Comparison of ENCODE assay signal across 27 mouse cellular contexts in genomic region chr6:125433257-125433656, GRCm38 (mm10). TPM values are rescaled to one million over a fixed set of nuclear protein-coding genes. Genes with fewer than 3 reads are reported as not detected.
DNase-seq lines count a peak whose midpoint lies in the region; ATAC-seq and TF ChIP-seq lines count a peak whose summit lies in the region.
"Had no signal": no experiment of that assay in that cellular context is flagged by ENCODE, and none has a peak within 500 bp of the region (broad histone marks: within the 10 kb centered on the region; RNA-seq: fewer than 3 reads in every experiment).

No protein-coding gene starts in this region.

- H3K36me3 ChIP-seq in CH12.LX (replicated peaks in 1 of 2; ENCODE audit: control insufficient read depth in 1 of 2, insufficient read depth in 1 of 2, low read length in 1 of 2): no peaks in the 10 kb centered on the region
- H3K36me3 ChIP-seq in intestine, embryonic 15.5 days: no peaks in the 10 kb centered on the region
- H3K36me3 ChIP-seq in stomach, embryonic 15.5 days: no peaks in the 10 kb centered on the region
- H3K36me3 ChIP-seq: embryonic facial prominence, embryonic 15.5 days; heart, embryonic 10.5 days; hindbrain, embryonic 15.5 days; neural tube, embryonic 13.5 days had no signal

- TF ChIP-seq RAD21 in CH12.LX (IDR thresholded peaks at IDR 0.05; ENCODE audit: low read depth, low read length): no peak

- H3K79me2 ChIP-seq in CH12.LX (replicated peaks; ENCODE audit: control insufficient read depth, extremely low read depth, insufficient read depth, poor library complexity, severe bottlenecking): no peaks in the 10 kb centered on the region

- H3K27me3 ChIP-seq in CH12.LX (replicated peaks): peaks cover 3% of the 10 kb centered on the region
- H3K27me3 ChIP-seq in intestine, embryonic 15.5 days (replicated peaks): no peaks in the 10 kb centered on the region
- no peaks in the 10 kb centered on the region for H3K27me3 ChIP-seq in stomach, embryonic 15.5 days (replicated peaks)
- H3K27me3 ChIP-seq: embryonic facial prominence, embryonic 15.5 days; hindbrain, embryonic 15.5 days; neural tube, embryonic 13.5 days had no signal

- peak; percentile 83 for DNase-seq in heart, adult 11 months
- no peak for DNase-seq in heart, adult 9 months (ENCODE audit: low spot score in 2 of 2)
- no peak for DNase-seq in CH12.LX (ENCODE audit: extremely low read depth)
- no peak for DNase-seq in thymus, adult 18-20 months
- no peak for DNase-seq in neural tube, embryonic 10.5 days (ENCODE audit: extremely low spot score, low spot score)
- DNase-seq: cerebellum, adult 9-10 months; gastrocnemius, adult 2 months; heart, postnatal 4 days; kidney, adult 18-20 months; liver, postnatal 0 days; retina, postnatal 1 day; right cerebral cortex, postnatal 25 days; spleen, adult 18-20 months; thymus, adult 2 months; thymus, postnatal 4 days had no signal

- peak overlapping the region in 1 of 3 experiments; percentile 44 for H3K4me3 ChIP-seq in CH12.LX (replicated peaks in 1 of 3; ENCODE audit: low read depth in 2 of 3, low read length in 2 of 3, poor library complexity in 1 of 3)
- H3K4me3 ChIP-seq in intestine, embryonic 15.5 days (replicated peaks): no peak overlapping the region
- H3K4me3 ChIP-seq in stomach, embryonic 15.5 days (replicated peaks): no peak overlapping the region
- H3K4me3 ChIP-seq: embryonic facial prominence, embryonic 15.5 days; gastrocnemius, adult 2 months; heart, embryonic 10.5 days; hindbrain, embryonic 15.5 days; neural tube, embryonic 13.5 days had no signal

- no peak overlapping the region for H3K4me2 ChIP-seq in CH12.LX (ENCODE audit: insufficient read depth, low read depth, poor library complexity, severe bottlenecking)
- no peak overlapping the region for H3K4me2 ChIP-seq in intestine, embryonic 15.5 days (replicated peaks)
- H3K4me2 ChIP-seq in stomach, embryonic 15.5 days: no peak overlapping the region
- H3K4me2 ChIP-seq: embryonic facial prominence, embryonic 15.5 days; hindbrain, embryonic 15.5 days; midbrain, embryonic 11.5 days; neural tube, embryonic 13.5 days had no signal

- TF ChIP-seq EP300 in CH12.LX (IDR thresholded peaks at IDR 0.05; ENCODE audit: low read length): no peak

- H3K4me1 ChIP-seq in CH12.LX (ENCODE audit: control insufficient read depth in 1 of 2, insufficient read depth in 2 of 2): peaks cover 19 to 44% of the 10 kb centered on the region in 2 experiments
- H3K4me1 ChIP-seq in intestine, embryonic 15.5 days (replicated peaks): 0 out of 2 replicates have a peak, but pooled peaks cover 3% of the 10 kb centered on the region
- H3K4me1 ChIP-seq in stomach, embryonic 15.5 days: peaks cover 8% of the 10 kb centered on the region; the same call in 1 of the 2 replicates
- H3K4me1 ChIP-seq: hindbrain, embryonic 15.5 days had no signal

- TF ChIP-seq CTCF in CH12.LX (conservative IDR thresholded peaks at IDR 0.05 in 1 of 2, IDR thresholded peaks at IDR 0.05 in 1 of 2; ENCODE audit: low read depth in 2 of 2, low read length in 2 of 2): no peak

- 53% methylated on average over 3 of the region's 3 CpGs for WGBS in intestine, embryonic 15.5 days
- WGBS in stomach, embryonic 15.5 days: 56% methylated on average over 3 of the region's 3 CpGs

- H3K9me3 ChIP-seq in CH12.LX (replicated peaks; ENCODE audit: low read length): no peaks in the 10 kb centered on the region
- H3K9me3 ChIP-seq in intestine, embryonic 15.5 days: no peaks in the 10 kb centered on the region
- H3K9me3 ChIP-seq in stomach, embryonic 15.5 days: no peaks in the 10 kb centered on the region
- H3K9me3 ChIP-seq: embryonic facial prominence, embryonic 15.5 days; heart, embryonic 10.5 days; hindbrain, embryonic 15.5 days; neural tube, embryonic 13.5 days had no signal

- dilution Hi-C loops in CH12.LX (cut with MboI; ENCODE audit: extremely low pct_ligation_motif_present, extremely low pct_unique_long_range_greater_than_20kb, low sequenced_read_pairs): no loop called here

- ATAC-seq in intestine, embryonic 15.5 days: peak; percentile 14; the same call in 1 of the 2 replicates
- ATAC-seq in stomach, embryonic 15.5 days (ENCODE audit: insufficient read depth, low FRiP score, low read depth): peak; percentile 5; the same call in 1 of the 2 replicates
- ATAC-seq in CD4-positive, CD25-positive, alpha-beta regulatory T cell, adult 4 months: no peak
- ATAC-seq: forebrain, embryonic 14.5 days; liver, postnatal 0 days had no signal

- no peak overlapping the region for H3K27ac ChIP-seq in CH12.LX (ENCODE audit: insufficient read depth, low read depth)
- no peak overlapping the region for H3K27ac ChIP-seq in intestine, embryonic 15.5 days
- peak overlapping the region; percentile 65 for H3K27ac ChIP-seq in stomach, embryonic 15.5 days
- H3K27ac ChIP-seq: embryonic facial prominence, embryonic 15.5 days; heart, embryonic 10.5 days; hindbrain, embryonic 15.5 days; kidney, postnatal 0 days; macrophage; neural tube, embryonic 13.5 days had no signal

- TF ChIP-seq POLR2A in CH12.LX (IDR thresholded peaks at IDR 0.05; ENCODE audit: low read depth, low read length): no peak

- in situ Hi-C loops in CH12.LX (cut with MboI; ENCODE audit: low pct_ligation_motif_present, low pct_unique_long_range_greater_than_20kb, low sequenced_read_pairs): loop anchor here (5.0 kb wide), 1 partner anchor 44 kb away; no protein-coding TSS in a partner anchor

- H3K9ac ChIP-seq in CH12.LX (ENCODE audit: insufficient read depth, low read depth): no peak overlapping the region
- no peak overlapping the region for H3K9ac ChIP-seq in intestine, embryonic 15.5 days
- H3K9ac ChIP-seq in stomach, embryonic 15.5 days: no peak overlapping the region
- H3K9ac ChIP-seq: embryonic facial prominence, embryonic 15.5 days; hindbrain, embryonic 15.5 days; liver, postnatal 0 days; neural tube, embryonic 13.5 days had no signal

TF ChIP-seq in CH12.LX, 34 proteins besides CTCF, POLR2A, EP300 and RAD21:
- TF ChIP-seq ZKSCAN1 (IDR thresholded peaks at IDR 0.05; ENCODE audit: borderline replicate concordance, low read depth, low read length) (peak; percentile 62), USF1 (IDR thresholded peaks at IDR 0.05; ENCODE audit: low read depth, low read length) (no peak)

RNA-seq across cellular contexts. Expression of gene Plekhg6, which starts 52.7 kb away (rescaled TPM):
- total RNA-seq in CH12.LX (2012; rRNA removed): not detected in 2 replicates
- not detected in 2 replicates for total RNA-seq in CH12.LX (2014; rRNA removed)
- not detected in 2 replicates for polyA plus RNA-seq in CH12.LX (2012; ENCODE audit: insufficient read length, low read depth)
- 7.3 and 8.9 TPM in 2 replicates for polyA plus RNA-seq in intestine, embryonic 15.5 days (2015; fragmentation: Nextera tagmentation; extraction: Ambion mirVana)
- 3.1 and 3.9 TPM in 2 replicates for polyA plus RNA-seq in stomach, embryonic 15.5 days (2015; fragmentation: Nextera tagmentation; extraction: Ambion mirVana)
- polyA plus RNA-seq in CD4-positive, CD25-positive, alpha-beta regulatory T cell, adult 4 months (2017; shearing (Covaris generic)): under 1 TPM in 1 of 2 experiments, not detected in 1; 0.12 TPM
- total RNA-seq: common myeloid progenitor, adult 5-6 weeks; gastrocnemius, adult 2 months; heart, postnatal 4 days had no signal
- polyA plus RNA-seq: forebrain, embryonic 14.5 days; macrophage; midbrain, embryonic 11.5 days; neural tube, embryonic 13.5 days had no signal
